Mouse (Mus musculus) brain, embryonic 14.5 days (tissue): ENCODE results near the gene Nenf.

Experiments
- CTCF ChIP-seq: fragments of 200-500 bp; IDR thresholded peaks from 2 replicates; pipeline ENCODE4 v1.5.1; 2012; ENCODE audit warnings: inconsistent platforms, mild to moderate bottlenecking, moderate library complexity, borderline replicate concordance; ENCODE audit not compliant: insufficient read depth, insufficient read length; ENCODE audit errors: extremely low read depth
- POLR2A ChIP-seq: fragments of 200-500 bp; IDR thresholded peaks from 2 replicates; pipeline ENCODE4 v1.6.1; 2012; ENCODE audit warnings: mild to moderate bottlenecking, inconsistent platforms, borderline replicate concordance; ENCODE audit not compliant: poor library complexity, insufficient read depth, insufficient read length, severe bottlenecking; ENCODE audit errors: extremely low read depth

GRCm38 (mm10) chr1:191293996-191294795 lies 23.8 kb downstream of the Nenf start:
- TF ChIP-seq CTCF (no peak), POLR2A (no peak)
